Mouse (Mus musculus): Measurements from ENCODE around the gene C2. TPM values are rescaled to one million over a fixed set of nuclear protein-coding genes. Genes with fewer than 3 reads are reported as not detected.
A peak's percentile ranks its signal among the peaks of the same experiment; 100 is the strongest.

C2 gene
- total and polyA plus RNA-seq, 3 experiments = 2.3 to 25.9 (median 2.5) TPM

- ATAC-seq (ENCODE audit: extremely low read depth, insufficient number of reproducible peaks, low FRiP score, poor library complexity, severe bottlenecking) = no peak
These were observed 39.4 kb downstream of the C2 start for GRCm38 (mm10) chr17:34858670-34859069.

GRCm38 (mm10) chr17:34855825-34856224 is 42.2 kb downstream of the C2 start:
- peaks cover 73% of the 10 kb centered on the region for H3K36me3 ChIP-seq (replicated peaks)
- peaks cover 39% of the 10 kb centered on the region for H3K4me1 ChIP-seq (ENCODE audit: insufficient read depth, low read depth, low read length)
- H3K9me3 ChIP-seq (replicated peaks) = no peaks in the 10 kb centered on the region
- ATAC-seq (ENCODE audit: extremely low read depth, insufficient number of reproducible peaks, low FRiP score, poor library complexity, severe bottlenecking) (no peak), DNase-seq (ENCODE audit: low spot score) (no peak)
- no peak overlapping the region for H3K4me3 ChIP-seq (ENCODE audit: low read depth, low read length)
- H3K27me3 ChIP-seq (ENCODE audit: insufficient read depth, low read length) = peaks cover 7% of the 10 kb centered on the region
- no peak for TF ChIP-seq TAL1 (conservative IDR thresholded peaks at IDR 0.05; ENCODE audit: low read depth, low read length)
- TF ChIP-seq CTCF (IDR thresholded peaks at IDR 0.05; ENCODE audit: low read depth, low read length) = peak; percentile 60; the same call in 1 of the 2 replicates

More at GRCm38 (mm10) chr17:34858670-34859069, 39.4 kb downstream of the C2 start:
- no peak for DNase-seq (ENCODE audit: low spot score)
- H3K9me3 ChIP-seq (replicated peaks) = no peaks in the 10 kb centered on the region
- no peak overlapping the region for H3K4me3 ChIP-seq (ENCODE audit: low read depth, low read length)
- peaks cover 47% of the 10 kb centered on the region for H3K36me3 ChIP-seq (replicated peaks)
- peaks cover 20% of the 10 kb centered on the region for H3K4me1 ChIP-seq (ENCODE audit: insufficient read depth, low read depth, low read length)
- peaks cover 31% of the 10 kb centered on the region for H3K27me3 ChIP-seq (ENCODE audit: insufficient read depth, low read length)
- no peak for TF ChIP-seq TAL1 (conservative IDR thresholded peaks at IDR 0.05; ENCODE audit: low read depth, low read length)
- no peak for TF ChIP-seq CTCF (IDR thresholded peaks at IDR 0.05; ENCODE audit: low read depth, low read length)
- no peak for TF ChIP-seq GATA1 (IDR thresholded peaks at IDR 0.05; ENCODE audit: borderline replicate concordance, low read length)
- TF ChIP-seq POLR2AphosphoS5 (IDR thresholded peaks at IDR 0.05; ENCODE audit: insufficient replicate concordance, low read depth, low read length) = no peak

GRCm38 (mm10) chr17:34854761-34855160 is 43.3 kb downstream of the C2 start:
- peaks cover 73% of the 10 kb centered on the region for H3K36me3 ChIP-seq (replicated peaks)
- no peaks in the 10 kb centered on the region for H3K27me3 ChIP-seq (ENCODE audit: insufficient read depth, low read length)
- TF ChIP-seq GATA2 (IDR thresholded peaks at IDR 0.05; ENCODE audit: borderline replicate concordance, low read depth, low read length) (no peak), TAL1 (conservative IDR thresholded peaks at IDR 0.05; ENCODE audit: low read depth, low read length) (no peak), POLR2AphosphoS5 (IDR thresholded peaks at IDR 0.05; ENCODE audit: insufficient replicate concordance, low read depth, low read length) (no peak), CTCF (IDR thresholded peaks at IDR 0.05; ENCODE audit: low read depth, low read length) (no peak), GATA1 (IDR thresholded peaks at IDR 0.05; ENCODE audit: borderline replicate concordance, low read length) (no peak)
- H3K9me3 ChIP-seq (replicated peaks) = no peaks in the 10 kb centered on the region
- ATAC-seq (ENCODE audit: extremely low read depth, insufficient number of reproducible peaks, low FRiP score, poor library complexity, severe bottlenecking) (no peak), DNase-seq (ENCODE audit: low spot score) (no peak)
- peaks cover 41% of the 10 kb centered on the region for H3K4me1 ChIP-seq (ENCODE audit: insufficient read depth, low read depth, low read length)
- no peak overlapping the region for H3K4me3 ChIP-seq (ENCODE audit: low read depth, low read length)

- ATAC-seq (ENCODE audit: extremely low read depth, insufficient number of reproducible peaks, low FRiP score, poor library complexity, severe bottlenecking) = no peak
These were observed 44.6 kb downstream of the C2 start for GRCm38 (mm10) chr17:34853511-34853910.

GRCm38 (mm10) chr17:34850517-34851125 is 47.4 kb downstream of the C2 start:
- TF ChIP-seq POLR2AphosphoS5 (IDR thresholded peaks at IDR 0.05; ENCODE audit: insufficient replicate concordance, low read depth, low read length) = no peak
- no peaks in the 10 kb centered on the region for H3K9me3 ChIP-seq (replicated peaks)
- H3K27me3 ChIP-seq (ENCODE audit: insufficient read depth, low read length) = no peaks in the 10 kb centered on the region
- peaks cover 80% of the 10 kb centered on the region for H3K36me3 ChIP-seq (replicated peaks)
- peaks cover 53% of the 10 kb centered on the region for H3K4me1 ChIP-seq (ENCODE audit: insufficient read depth, low read depth, low read length)
- no peak for DNase-seq (ENCODE audit: low spot score)
- no peak for ATAC-seq (ENCODE audit: extremely low read depth, insufficient number of reproducible peaks, low FRiP score, poor library complexity, severe bottlenecking)
- H3K4me3 ChIP-seq (ENCODE audit: low read depth, low read length) = peak overlapping the region; percentile 82

More at GRCm38 (mm10) chr17:34853511-34853910, 44.6 kb downstream of the C2 start:
- no peak for DNase-seq (ENCODE audit: low spot score)
- TF ChIP-seq CTCF (IDR thresholded peaks at IDR 0.05; ENCODE audit: low read depth, low read length) (no peak), GATA2 (IDR thresholded peaks at IDR 0.05; ENCODE audit: borderline replicate concordance, low read depth, low read length) (no peak), POLR2AphosphoS5 (IDR thresholded peaks at IDR 0.05; ENCODE audit: insufficient replicate concordance, low read depth, low read length) (no peak), TAL1 (conservative IDR thresholded peaks at IDR 0.05; ENCODE audit: low read depth, low read length) (no peak), GATA1 (IDR thresholded peaks at IDR 0.05; ENCODE audit: borderline replicate concordance, low read length) (no peak)
- H3K27me3 ChIP-seq (ENCODE audit: insufficient read depth, low read length) = no peaks in the 10 kb centered on the region
- H3K4me3 ChIP-seq (ENCODE audit: low read depth, low read length) = no peak overlapping the region
- H3K9me3 ChIP-seq (replicated peaks) = no peaks in the 10 kb centered on the region
- peaks cover 42% of the 10 kb centered on the region for H3K4me1 ChIP-seq (ENCODE audit: insufficient read depth, low read depth, low read length)
- peaks cover 79% of the 10 kb centered on the region for H3K36me3 ChIP-seq (replicated peaks)

GRCm38 (mm10) chr17:34849722-34850516 is 48.1 kb downstream of the C2 start, which contains the start of the genes Skiv2l and Nelfe:
TSS of gene Skiv2l (minus strand) at chr17:34850210.
TSS of gene Nelfe (plus strand) at chr17:34850391.
- Histone ChIP-seq H3K4me1 (ENCODE audit: insufficient read depth, low read depth, low read length) (peaks cover 53% of the 10 kb centered on the region), H3K36me3 (replicated peaks) (peaks cover 80% of the 10 kb centered on the region), H3K4me3 (ENCODE audit: low read depth, low read length) (peak within 1 kb of the TSS; percentile 82), H3K27me3 (ENCODE audit: insufficient read depth, low read length) (no peaks in the 10 kb centered on the region), H3K9me3 (replicated peaks) (no peaks in the 10 kb centered on the region)
- DNase-seq (ENCODE audit: low spot score) (peak; percentile 92), ATAC-seq (ENCODE audit: extremely low read depth, insufficient number of reproducible peaks, low FRiP score, poor library complexity, severe bottlenecking) (peak; percentile 90)
- no peak for TF ChIP-seq GATA2 (IDR thresholded peaks at IDR 0.05; ENCODE audit: borderline replicate concordance, low read depth, low read length)
- TF ChIP-seq POLR2AphosphoS5 (IDR thresholded peaks at IDR 0.05; ENCODE audit: insufficient replicate concordance, low read depth, low read length) = no peak
- TF ChIP-seq CTCF (IDR thresholded peaks at IDR 0.05; ENCODE audit: low read depth, low read length) = no peak
- TF ChIP-seq GATA1 (IDR thresholded peaks at IDR 0.05; ENCODE audit: borderline replicate concordance, low read length) = no peak
- TF ChIP-seq TAL1 (conservative IDR thresholded peaks at IDR 0.05; ENCODE audit: low read depth, low read length) = no peak

Measured in G1E (cell line).